Mouse (Mus musculus) T-helper 1 cell (primary cell): ENCODE measurements around the gene Nsg2.

Experiments
- in situ Hi-C: fragments of 300-600 bp; cut with MboI, MseI; formaldehyde crosslinking; loops from one replicate; pipeline ENCODE4 v1.15.1; 2025; ENCODE audit warnings: high pct_unique_total_duplicates

Gene Nsg2

DNA sequence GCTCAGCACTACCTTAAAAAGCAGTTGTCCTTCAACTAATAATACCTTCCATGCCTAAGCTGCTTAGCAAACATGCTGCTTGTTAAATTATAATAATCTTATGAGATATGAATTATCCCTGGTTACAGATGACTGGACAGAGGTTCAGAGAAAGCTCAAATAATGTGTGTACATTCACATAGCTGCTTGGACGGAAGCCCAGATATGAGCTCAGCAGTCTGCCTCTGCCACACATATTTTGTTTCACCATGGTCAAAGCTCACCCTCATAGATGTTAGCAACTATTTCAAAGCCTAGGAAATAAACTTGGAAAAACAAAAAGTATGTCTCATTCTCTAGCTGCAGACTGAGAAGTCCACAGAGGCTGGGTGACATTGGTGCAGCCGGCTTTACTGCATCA lies 74.9 kb downstream of the Nsg2 start:
- in situ Hi-C loops, result loop anchor here (25.0 kb wide), 1 partner anchor 1212 kb away; the partner anchor contains the start of gene Gm12117

DNA sequence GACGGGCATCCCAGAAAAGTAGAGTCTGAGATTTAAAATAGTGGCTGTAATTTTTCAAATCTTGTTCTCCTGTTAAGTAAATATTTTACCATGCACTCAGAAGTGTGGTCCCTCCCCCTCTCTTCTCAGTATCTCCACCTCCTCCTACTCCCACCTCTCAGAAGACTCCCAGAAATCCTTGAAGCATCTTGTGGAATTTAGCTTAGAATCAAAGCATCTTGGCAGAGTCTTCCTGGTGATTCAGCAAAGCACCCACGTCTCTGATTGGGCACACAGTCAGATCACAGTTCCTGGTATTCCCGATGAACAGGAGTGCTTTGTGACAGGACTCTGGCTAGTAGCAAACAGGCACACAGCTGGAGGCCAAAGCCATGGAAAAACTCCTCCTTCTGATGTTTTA lies 83.2 kb downstream of the Nsg2 start:
- in situ Hi-C loops, result loop anchor here (25.0 kb wide), 1 partner anchor 1204 kb away; the partner anchor contains the start of gene Gm12117

DNA sequence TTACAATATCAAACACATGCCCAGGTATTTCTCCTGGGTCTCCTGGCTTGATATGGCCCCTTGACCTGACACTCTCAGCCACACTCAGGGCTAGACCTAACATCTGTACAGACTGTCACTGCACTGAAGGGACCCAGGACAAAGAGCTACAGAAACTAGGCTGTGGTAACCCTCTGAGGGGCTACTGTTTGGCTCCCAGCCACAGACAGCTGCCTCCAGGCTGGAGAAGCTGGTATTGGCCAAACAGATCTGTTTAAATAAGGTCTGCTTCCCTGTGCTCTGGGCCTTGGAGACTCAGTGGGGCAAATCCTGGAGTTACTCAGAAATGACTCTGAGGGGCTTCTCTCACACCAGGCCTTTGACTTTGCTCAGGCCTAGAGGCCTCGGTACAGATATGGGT lies 86.3 kb downstream of the Nsg2 start:
- in situ Hi-C loops, result loop anchor here (25.0 kb wide), 1 partner anchor 1201 kb away; the partner anchor contains the start of gene Gm12117

DNA sequence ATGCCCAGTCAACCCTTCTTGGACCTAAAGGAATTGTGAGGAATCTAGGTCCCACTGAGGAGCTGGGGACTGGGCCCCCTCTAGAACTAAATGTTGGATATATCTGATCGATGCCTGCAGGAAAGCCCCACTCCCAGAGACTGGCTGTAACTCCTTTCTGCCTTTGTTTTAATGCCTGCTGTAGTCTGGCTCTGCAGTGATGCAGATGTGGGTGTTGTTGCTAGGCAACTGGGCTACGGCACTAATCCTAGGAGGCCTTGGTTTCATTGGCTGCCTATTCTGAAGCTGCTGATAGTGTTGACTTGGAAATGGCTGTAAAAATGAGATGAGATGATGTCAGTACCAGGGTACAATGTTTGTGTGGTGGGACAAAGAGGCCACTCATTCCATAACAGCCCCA lies 87.1 kb downstream of the Nsg2 start:
- in situ Hi-C loops, result loop anchor here (25.0 kb wide), 1 partner anchor 1200 kb away; the partner anchor contains the start of gene Gm12117

DNA sequence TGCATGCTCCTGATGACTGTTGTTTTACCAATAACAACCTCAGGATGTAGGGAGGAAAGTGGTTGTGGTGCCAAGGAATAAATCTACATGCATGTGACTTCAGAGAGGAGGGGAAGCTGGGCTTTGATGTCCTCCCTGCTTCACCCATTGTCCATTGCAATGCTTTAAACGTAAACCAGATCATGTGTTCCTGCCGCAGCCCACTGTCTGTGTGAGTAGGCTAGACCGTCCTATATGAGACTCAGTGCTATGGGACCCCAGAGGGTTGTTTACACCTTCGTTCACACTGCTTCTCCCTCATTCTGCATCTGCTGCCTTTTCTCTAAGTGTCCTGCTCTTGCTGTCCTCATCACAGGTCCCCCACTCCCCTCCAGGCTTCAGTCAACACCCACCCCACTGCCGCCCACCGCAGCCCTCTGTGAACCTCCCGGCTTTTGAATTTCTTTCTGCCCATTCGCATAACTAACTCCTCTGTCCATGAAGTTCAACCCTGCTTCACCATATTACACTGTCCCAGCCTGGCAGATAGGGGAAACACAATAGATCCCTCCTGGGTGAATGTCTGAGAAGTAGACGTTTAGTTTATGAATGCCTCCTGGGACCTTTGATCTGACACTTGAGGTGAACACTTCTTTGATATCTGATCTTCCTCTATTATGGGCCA lies 87.6 kb downstream of the Nsg2 start:
- in situ Hi-C loops, result loop anchor here (25.0 kb wide), 1 partner anchor 1199 kb away; the partner anchor contains the start of gene Gm12117

DNA sequence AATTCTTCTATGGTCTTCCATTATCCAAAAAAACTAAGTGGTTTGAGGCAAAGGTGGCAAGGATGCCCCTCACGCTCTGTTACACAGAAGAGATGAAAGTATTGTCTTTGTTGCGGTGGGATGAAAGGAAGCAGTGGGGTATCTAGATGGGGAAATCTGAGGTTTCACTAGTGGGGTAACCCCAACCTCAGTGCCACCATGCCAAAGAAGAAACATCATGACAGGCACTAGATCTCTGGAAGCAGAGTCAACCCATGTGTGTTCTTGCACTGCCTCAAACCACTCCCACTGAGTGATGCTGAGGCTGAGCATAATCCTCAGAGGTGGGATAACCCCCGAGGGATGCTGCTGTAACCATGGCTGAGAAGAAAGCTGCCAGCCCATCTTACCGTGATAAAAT lies 95.5 kb downstream of the Nsg2 start:
- in situ Hi-C loops, result loop anchor here (25.0 kb wide), 1 partner anchor 1192 kb away; the partner anchor contains the start of gene Gm12117

DNA sequence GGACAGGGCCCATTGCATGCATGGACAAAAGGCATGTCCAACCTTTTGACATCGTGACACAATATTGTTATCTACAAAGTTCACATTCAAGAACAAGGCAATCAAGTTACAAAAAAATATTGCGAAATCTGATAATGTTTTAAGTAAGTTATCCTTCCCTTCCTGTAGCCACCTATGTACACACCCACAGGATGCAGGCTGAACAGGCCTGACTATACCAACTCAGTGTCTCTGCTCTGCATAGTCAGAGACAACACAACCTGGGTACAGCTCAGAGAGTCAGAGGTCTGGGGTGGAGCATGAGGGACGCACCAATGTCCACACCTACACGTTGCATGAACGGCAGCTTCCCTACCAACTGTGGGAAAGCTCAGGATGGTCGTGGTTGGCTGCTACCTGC lies 96.1 kb downstream of the Nsg2 start:
- in situ Hi-C loops, result loop anchor here (25.0 kb wide), 1 partner anchor 1191 kb away; the partner anchor contains the start of gene Gm12117

DNA sequence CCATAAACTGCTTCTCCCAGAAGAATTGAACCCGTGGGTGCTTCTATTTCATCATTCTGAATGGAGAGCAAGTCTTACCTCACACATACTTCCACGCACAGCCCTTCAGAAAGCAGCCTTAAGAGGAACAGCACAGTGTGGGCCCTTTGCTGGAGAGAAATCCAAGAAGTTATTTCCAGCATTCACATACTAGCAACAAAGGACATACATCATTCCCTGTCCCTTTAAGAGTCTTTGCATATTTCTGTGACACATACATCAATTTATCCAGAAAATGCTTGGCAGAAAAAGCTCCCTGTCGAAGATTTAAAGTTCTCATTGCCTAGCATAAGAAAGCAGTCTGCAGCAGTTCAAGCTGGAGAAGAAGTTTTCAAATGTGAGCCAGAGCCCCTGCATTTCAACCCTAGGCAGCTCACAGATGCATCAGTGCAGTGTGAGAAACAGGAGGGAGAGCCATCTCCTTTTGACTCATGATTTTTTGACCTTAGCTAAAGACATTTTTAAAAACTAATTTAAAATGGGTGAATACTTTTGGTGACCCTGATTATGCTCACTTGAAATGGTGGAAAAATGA lies 100.9 kb downstream of the Nsg2 start:
- in situ Hi-C loops, result no loop called here

DNA sequence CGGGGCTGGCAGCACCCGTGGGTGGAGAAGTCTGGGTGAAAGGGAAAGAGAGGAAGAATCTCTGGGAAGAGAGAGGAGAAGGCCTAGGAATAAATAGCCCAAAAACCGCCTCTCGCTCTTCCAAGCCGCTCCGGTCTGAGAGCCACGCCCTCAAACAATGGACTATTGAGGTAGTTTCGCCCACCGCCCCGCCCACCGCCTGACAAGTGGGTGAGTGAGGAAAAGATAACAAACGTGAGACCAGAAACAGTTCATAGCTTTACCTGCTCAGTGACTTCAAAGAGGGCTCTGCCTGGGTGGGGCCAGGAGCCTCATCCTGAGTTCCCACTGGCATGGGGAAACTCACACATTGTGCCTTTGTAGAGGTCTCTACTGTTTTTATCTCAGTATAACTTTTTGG lies 102.7 kb downstream of the Nsg2 start:
- in situ Hi-C loops, result no loop called here

DNA sequence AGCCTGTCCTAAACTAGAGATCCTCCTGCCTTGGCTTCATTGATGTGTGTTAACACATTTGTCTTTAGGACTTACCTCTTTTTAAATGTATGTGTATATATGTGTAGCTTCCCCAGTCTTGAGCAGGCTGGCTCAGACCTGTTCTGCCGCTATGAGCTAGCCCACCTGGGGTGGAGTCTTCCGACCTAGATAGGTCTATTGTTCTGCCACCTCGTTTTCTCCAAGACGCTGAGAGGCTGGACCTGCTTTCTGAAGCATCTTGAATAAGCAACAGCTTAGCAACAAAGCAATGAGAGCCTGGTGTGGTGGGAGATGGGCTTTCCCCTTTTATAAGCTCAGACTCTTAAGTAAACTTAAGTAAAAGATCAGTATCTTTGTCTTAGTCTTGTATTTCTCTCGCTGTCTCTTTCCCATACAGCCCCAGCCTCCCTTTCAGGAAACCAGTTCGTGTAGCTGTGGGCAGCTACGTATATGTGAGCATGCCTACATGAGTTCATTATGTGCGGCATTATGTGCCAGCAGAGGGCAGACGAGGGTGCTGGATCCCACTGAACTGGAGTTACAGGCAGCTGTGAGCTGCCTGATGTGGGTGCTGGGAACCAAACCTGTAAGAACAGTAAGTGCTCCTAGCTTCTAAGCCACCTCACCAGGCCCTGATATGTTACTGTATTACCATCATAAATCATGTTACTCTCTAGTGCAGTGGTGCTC lies 104.3 kb downstream of the Nsg2 start:
- in situ Hi-C loops, result no loop called here

DNA sequence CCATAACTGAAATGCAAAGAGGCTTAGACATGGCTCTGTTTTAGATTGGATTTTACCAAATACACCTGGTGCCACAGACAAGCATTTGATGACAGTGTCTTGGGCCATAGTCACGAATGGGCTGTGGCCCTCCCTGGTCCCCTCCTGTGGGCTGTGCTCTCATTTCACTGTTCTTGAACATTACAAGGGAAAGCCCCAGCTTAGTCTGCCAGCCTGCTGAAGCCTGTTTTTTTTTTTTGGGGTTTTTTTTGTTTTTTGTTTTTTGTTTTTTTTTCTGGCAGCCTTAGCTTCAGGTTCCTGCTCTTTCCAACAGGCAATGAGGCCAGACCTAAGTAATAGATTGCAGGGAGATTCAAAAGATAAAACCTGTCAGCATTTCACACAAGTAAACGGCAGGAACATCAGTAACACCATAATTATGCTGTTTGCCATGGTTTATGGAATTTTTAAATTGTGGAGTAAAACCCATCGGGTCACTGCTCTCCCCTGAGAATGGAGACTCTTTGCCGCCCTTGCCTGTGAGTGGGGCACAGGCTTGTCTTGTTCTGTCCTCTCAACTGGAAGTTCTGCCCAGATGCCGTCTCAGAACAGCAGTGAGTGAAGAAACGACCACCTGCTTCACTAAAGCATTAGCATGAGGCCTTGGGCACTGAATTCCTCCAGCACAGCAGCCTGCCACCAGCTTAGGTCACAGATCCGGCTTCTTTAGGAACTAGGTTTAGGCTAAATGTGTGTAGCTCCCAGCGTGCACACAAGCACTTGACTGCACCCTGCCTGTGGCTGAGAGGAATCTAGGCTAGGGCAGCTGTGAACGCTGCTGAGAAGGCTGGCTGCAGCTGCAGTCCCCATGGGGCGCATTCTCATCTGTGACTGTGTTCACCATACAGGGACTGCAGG lies 105.7 kb downstream of the Nsg2 start:
- in situ Hi-C loops, result no loop called here

DNA sequence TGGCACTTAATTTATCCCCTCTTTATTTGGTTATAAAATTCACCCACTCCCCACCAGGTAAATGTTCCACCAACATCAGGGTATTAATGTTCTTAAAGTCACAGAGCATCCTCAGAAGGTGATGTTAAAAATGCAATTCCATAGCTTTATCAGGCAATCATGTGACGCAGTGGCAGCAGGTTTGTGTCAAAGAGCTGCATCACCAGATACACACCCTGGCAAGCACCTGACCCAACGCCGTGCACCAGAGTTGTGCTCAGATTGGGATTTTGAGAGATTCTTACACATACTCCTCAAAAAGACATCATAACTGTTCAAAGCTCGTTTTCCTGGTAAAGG lies 106.4 kb downstream of the Nsg2 start:
- in situ Hi-C loops, result no loop called here

DNA sequence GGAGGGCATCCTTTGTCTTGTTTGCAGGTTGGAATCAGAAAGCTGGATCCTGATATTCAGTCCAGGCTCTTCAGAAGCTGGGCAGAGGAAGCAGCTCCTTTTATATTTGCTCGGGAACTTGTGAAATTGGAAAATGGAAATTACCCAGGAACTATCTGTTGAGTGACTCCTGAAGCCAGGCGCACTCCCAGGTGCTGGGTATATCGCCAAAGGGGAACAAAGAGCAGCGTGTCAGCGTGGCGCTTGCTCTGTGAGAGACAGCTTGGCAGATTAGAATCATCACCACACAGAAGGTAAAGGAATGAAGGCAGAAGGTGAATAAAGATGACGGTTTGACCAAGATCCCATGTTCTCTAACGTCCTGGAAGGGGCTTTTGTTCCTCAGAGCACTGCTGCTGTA lies 108.2 kb downstream of the Nsg2 start:
- in situ Hi-C loops, result no loop called here
